Mouse (Mus musculus) midbrain, embryonic 16.5 days (tissue): Measurements from ENCODE around the gene Olfr1428. TPM values are rescaled to one million over a fixed set of nuclear protein-coding genes. Genes with fewer than 3 reads are reported as not detected.

Experiments used
- ATAC-seq: fragments of 200-750 bp; cut with Nextera tagmentation; 2 replicates; pipeline ENCODE4 v1.8.0; 2017; ENCODE audit warnings: moderate TSS enrichment
- H3K27ac ChIP-seq: fragments of 300-500 bp; sonication (generic); 2 replicates; pipeline ENCODE4 v1.5.1; 2014; ENCODE audit warnings: mild to moderate bottlenecking, low read length, mixed read lengths
- H3K27me3 ChIP-seq: fragments of 300-500 bp; sonication (generic); 2 replicates; pipeline ENCODE4 v1.6.1; 2014; ENCODE audit warnings: low read depth, low read length, mixed read lengths; ENCODE audit not compliant: control insufficient read depth, insufficient read depth
- H3K36me3 ChIP-seq: fragments of 300-500 bp; sonication (generic); 2 replicates; pipeline ENCODE4 v1.6.1; 2014; ENCODE audit warnings: mild to moderate bottlenecking, low read length, moderate library complexity, mixed read lengths; ENCODE audit not compliant: control insufficient read depth, insufficient read depth
- H3K4me1 ChIP-seq: fragments of 300-500 bp; sonication (generic); 2 replicates; pipeline ENCODE4 v1.6.1; 2014; ENCODE audit warnings: mild to moderate bottlenecking, low read length, mixed read lengths; ENCODE audit not compliant: control insufficient read depth, insufficient read depth
- H3K4me2 ChIP-seq: fragments of 300-500 bp; sonication (generic); 2 replicates; pipeline ENCODE4 v1.6.1; 2014; ENCODE audit warnings: mild to moderate bottlenecking, low read length, mixed read lengths
- H3K4me3 ChIP-seq: fragments of 300-500 bp; sonication (generic); 2 replicates; pipeline ENCODE4 v1.5.1; 2014; ENCODE audit warnings: low read depth, mild to moderate bottlenecking, low read length, moderate library complexity, mixed read lengths
- H3K9ac ChIP-seq: fragments of 300-500 bp; sonication (generic); 2 replicates; pipeline ENCODE4 v1.6.1; 2014; ENCODE audit warnings: low read depth, low read length, mixed read lengths
- H3K9me3 ChIP-seq: fragments of 300-500 bp; sonication (generic); replicated peaks from 2 replicates; pipeline ENCODE4 v1.6.1; 2014; ENCODE audit warnings: mild to moderate bottlenecking, low read length, mixed read lengths; ENCODE audit not compliant: control insufficient read depth, poor library complexity, severe bottlenecking
- WGBS: fragments of 180-500 bp; shearing (Covaris S2); extraction: QIAGEN DNeasy Blood & Tissue Kit; methylation state at CpG from one replicate; pipeline ENCODE4 v1.1.7; 2014; 5-methylcytosine and 5-hydroxymethylcytosine counted together
- polyA plus RNA-seq: library from polyadenylated mRNA; unstranded; fragments of >200 nt; fragmentation: Nextera tagmentation; extraction: Ambion mirVana; gene quantifications from 2 replicates; pipeline ENCODE4 v1.2.1, GENCODE M21; 2015

The Olfr1428 gene
- polyA plus RNA-seq: not detected in 2 replicates

GRCm38 (mm10) chr19:12115797-12116196 is at the start of gene Olfr1428:
Gene Olfr1428 (minus strand): TSS chr19:12115897.
- Histone ChIP-seq H3K4me2 (no peak within 1 kb of the TSS), H3K27me3 (no peaks in the 10 kb centered on the region), H3K36me3 (no peaks in the 10 kb centered on the region), H3K27ac (no peak within 1 kb of the TSS), H3K9me3 (no peaks in the 10 kb centered on the region), H3K4me3 (no peak within 1 kb of the TSS), H3K4me1 (no peaks in the 10 kb centered on the region), H3K9ac (no peak within 1 kb of the TSS)
- ATAC-seq: no peak
- WGBS: 80% methylated on average over 1 of the region's 1 CpGs

- ATAC-seq: no peak
- H3K4me1 ChIP-seq: peaks cover 2% of the 10 kb centered on the region; the same call in 1 of the 2 replicates
Measured at GRCm38 (mm10) chr19:12145452-12145851, 29.8 kb upstream of the Olfr1428 start.

GRCm38 (mm10) chr19:12143356-12143755 is 27.7 kb upstream of the Olfr1428 start:
- Histone ChIP-seq H3K36me3 (no peaks in the 10 kb centered on the region), H3K9me3 (no peaks in the 10 kb centered on the region), H3K27me3 (no peaks in the 10 kb centered on the region), H3K4me1 (peaks cover 2% of the 10 kb centered on the region; the same call in 1 of the 2 replicates), H3K4me2 (no peak overlapping the region), H3K27ac (no peak overlapping the region), H3K4me3 (no peak overlapping the region), H3K9ac (no peak overlapping the region)
- no peak for ATAC-seq
- 25% methylated on average over 1 of the region's 1 CpGs for WGBS

More at GRCm38 (mm10) chr19:12145452-12145851, 29.8 kb upstream of the Olfr1428 start:
- no peak overlapping the region for H3K27ac ChIP-seq
- H3K4me2 ChIP-seq: no peak overlapping the region
- no peak overlapping the region for H3K4me3 ChIP-seq
- no peaks in the 10 kb centered on the region for H3K27me3 ChIP-seq
- H3K36me3 ChIP-seq: no peaks in the 10 kb centered on the region
- 85% methylated on average over 3 of the region's 3 CpGs for WGBS
- H3K9ac ChIP-seq: no peak overlapping the region
- H3K9me3 ChIP-seq: no peaks in the 10 kb centered on the region

- Histone ChIP-seq H3K4me3 (no peak overlapping the region), H3K9me3 (peaks cover 3% of the 10 kb centered on the region; the same call in 1 of the 2 replicates), H3K27me3 (no peaks in the 10 kb centered on the region), H3K36me3 (no peaks in the 10 kb centered on the region), H3K27ac (no peak overlapping the region), H3K4me2 (no peak overlapping the region), H3K4me1 (no peaks in the 10 kb centered on the region), H3K9ac (no peak overlapping the region)
- ATAC-seq: no peak
- 31% methylated on average over 2 of the region's 2 CpGs for WGBS
Measured at GRCm38 (mm10) chr19:12134289-12134688, 18.6 kb upstream of the Olfr1428 start.

GRCm38 (mm10) chr19:12123103-12123502 is 7.4 kb upstream of the Olfr1428 start, which contains the start of gene Olfr76:
Gene Olfr76 (minus strand): TSS chr19:12123203.
- ATAC-seq: no peak
- no peaks in the 10 kb centered on the region for H3K9me3 ChIP-seq
- no peaks in the 10 kb centered on the region for H3K27me3 ChIP-seq
- H3K4me2 ChIP-seq: no peak within 1 kb of the TSS
- H3K4me1 ChIP-seq: no peaks in the 10 kb centered on the region
- H3K9ac ChIP-seq: no peak within 1 kb of the TSS
- no peak within 1 kb of the TSS for H3K27ac ChIP-seq
- WGBS: 81% methylated on average over 3 of the region's 3 CpGs
- H3K4me3 ChIP-seq: no peak within 1 kb of the TSS
- H3K36me3 ChIP-seq: no peaks in the 10 kb centered on the region

GRCm38 (mm10) chr19:12116464-12116863 is 767 bp upstream of the Olfr1428 start:
- WGBS: 89% methylated on average over 3 of the region's 3 CpGs

GRCm38 (mm10) chr19:12113807-12114206 is 1.9 kb downstream of the Olfr1428 start:
- 54% methylated on average over 1 of the region's 1 CpGs for WGBS
- Histone ChIP-seq H3K9me3 (no peaks in the 10 kb centered on the region), H3K4me2 (no peak overlapping the region), H3K4me3 (no peak overlapping the region), H3K4me1 (no peaks in the 10 kb centered on the region), H3K27me3 (no peaks in the 10 kb centered on the region), H3K27ac (no peak overlapping the region), H3K9ac (no peak overlapping the region), H3K36me3 (no peaks in the 10 kb centered on the region)
- no peak for ATAC-seq

More at GRCm38 (mm10) chr19:12116464-12116863, 767 bp upstream of the Olfr1428 start:
- no peak overlapping the region for H3K4me3 ChIP-seq
- H3K36me3 ChIP-seq: no peaks in the 10 kb centered on the region
- no peak overlapping the region for H3K4me2 ChIP-seq
- no peak overlapping the region for H3K9ac ChIP-seq
- no peaks in the 10 kb centered on the region for H3K9me3 ChIP-seq
- ATAC-seq: no peak
- H3K27ac ChIP-seq: no peak overlapping the region
- H3K4me1 ChIP-seq: no peaks in the 10 kb centered on the region
- H3K27me3 ChIP-seq: no peaks in the 10 kb centered on the region

- Histone ChIP-seq H3K4me2 (no peak overlapping the region), H3K4me1 (no peaks in the 10 kb centered on the region), H3K4me3 (no peak overlapping the region), H3K27ac (no peak overlapping the region), H3K27me3 (no peaks in the 10 kb centered on the region), H3K9ac (no peak overlapping the region), H3K9me3 (no peaks in the 10 kb centered on the region), H3K36me3 (no peaks in the 10 kb centered on the region)
- no peak for ATAC-seq
- WGBS: 68% methylated on average over 1 of the region's 1 CpGs
Measured at GRCm38 (mm10) chr19:12104541-12104940, 11.2 kb downstream of the Olfr1428 start.

GRCm38 (mm10) chr19:12103234-12103633 is 12.5 kb downstream of the Olfr1428 start, which contains the start of gene Olfr1427:
Gene Olfr1427 (minus strand): TSS chr19:12103334.
- no peak within 1 kb of the TSS for H3K9ac ChIP-seq
- WGBS: 92% methylated on average over 2 of the region's 2 CpGs
- H3K36me3 ChIP-seq: no peaks in the 10 kb centered on the region
- no peak within 1 kb of the TSS for H3K4me2 ChIP-seq
- no peaks in the 10 kb centered on the region for H3K27me3 ChIP-seq
- no peak within 1 kb of the TSS for H3K4me3 ChIP-seq
- H3K27ac ChIP-seq: no peak within 1 kb of the TSS
- no peaks in the 10 kb centered on the region for H3K9me3 ChIP-seq
- no peak for ATAC-seq
- H3K4me1 ChIP-seq: no peaks in the 10 kb centered on the region
